Mouse (Mus musculus) spleen, postnatal 36 days (tissue): ENCODE results near the gene Fabp3.

ENCODE experiments used
- DNase-seq, 2 experiments: peaks; one replicate each; pipeline ENCODE4 v3.0.0; 2022; ENCODE audit warnings: low spot score in 2 of 2, mixed read lengths in 1 of 2

The Fabp3 gene

GRCm38 (mm10) chr4:130294513-130294912 lies 13.9 kb upstream of the Fabp3 start:
- peak; percentile 34 to 60 for DNase-seq

GRCm38 (mm10) chr4:130295047-130295745 lies 13.2 kb upstream of the Fabp3 start:
- peak; percentile 44 to 74 for DNase-seq

GRCm38 (mm10) chr4:130296243-130296965 lies 12.0 kb upstream of the Fabp3 start:
- DNase-seq = peak; percentile 30 to 48

- peak; percentile 42 to 64 for DNase-seq
Observed at GRCm38 (mm10) chr4:130297123-130297529, 11.3 kb upstream of the Fabp3 start.

GRCm38 (mm10) chr4:130298877-130299628 lies 9.3 kb upstream of the Fabp3 start:
- no peak for DNase-seq

GRCm38 (mm10) chr4:130299629-130300018 lies 8.8 kb upstream of the Fabp3 start:
- no peak for DNase-seq

GRCm38 (mm10) chr4:130302285-130302870 lies 6.0 kb upstream of the Fabp3 start:
- no peak for DNase-seq

GRCm38 (mm10) chr4:130304746-130305145 lies 3.6 kb upstream of the Fabp3 start:
- no peak for DNase-seq

GRCm38 (mm10) chr4:130306796-130307630 lies 1.4 kb upstream of the Fabp3 start:
- no peak for DNase-seq

- no peak for DNase-seq
Observed at GRCm38 (mm10) chr4:130307851-130308230, 554 bp upstream of the Fabp3 start.

- no peak for DNase-seq
Observed at GRCm38 (mm10) chr4:130309254-130309653, 859 bp downstream of the Fabp3 start.

- no peak for DNase-seq
Observed at GRCm38 (mm10) chr4:130312526-130312925, 4.1 kb downstream of the Fabp3 start.

- no peak for DNase-seq
Observed at GRCm38 (mm10) chr4:130313552-130313951, 5.2 kb downstream of the Fabp3 start.

- DNase-seq = no peak
Observed at GRCm38 (mm10) chr4:130315771-130316527, 7.6 kb downstream of the Fabp3 start.

- no peak for DNase-seq
Observed at GRCm38 (mm10) chr4:130316691-130317090, 8.3 kb downstream of the Fabp3 start.

GRCm38 (mm10) chr4:130318122-130318521 lies 9.7 kb downstream of the Fabp3 start:
- DNase-seq = no peak

GRCm38 (mm10) chr4:130319564-130319963 lies 11.2 kb downstream of the Fabp3 start:
- no peak for DNase-seq

- DNase-seq = no peak
Observed at GRCm38 (mm10) chr4:130321640-130322039, 13.2 kb downstream of the Fabp3 start.

GRCm38 (mm10) chr4:130322567-130322966 lies 14.2 kb downstream of the Fabp3 start:
- DNase-seq = no peak

GRCm38 (mm10) chr4:130323165-130323564 lies 14.8 kb downstream of the Fabp3 start:
- DNase-seq = no peak
